Mouse (Mus musculus) heart, embryonic 10.5 days (tissue): ENCODE results near the gene Bdkrb1. TPM values are rescaled to one million over a fixed set of nuclear protein-coding genes. Genes with fewer than 3 reads are reported as not detected.

ENCODE experiments used
- polyA plus RNA-seq: library from polyadenylated mRNA; unstranded; fragments of >200 nt; fragmentation: Nextera tagmentation; extraction: Ambion mirVana; gene quantifications from 2 replicates; pipeline ENCODE4 v1.2.1, GENCODE M21; 2016

Bdkrb1 gene
- polyA plus RNA-seq, 1 experiment from 2014 or later: not detected

Other genes with a start within 250 kb of the Bdkrb1 start
- gene D430019H16Rik, start 149.2 kb upstream of the Bdkrb1 start, polyA plus RNA-seq: 0.36 and 1.1 TPM in 2 replicates
- gene Bdkrb2, start 39.9 kb upstream of the Bdkrb1 start, polyA plus RNA-seq: 1.4 and 2.4 TPM in 2 replicates
- gene Gskip, start 81.7 kb downstream of the Bdkrb1 start, polyA plus RNA-seq: 27.7 and 33.0 TPM in 2 replicates
- gene Atg2b, start 82.1 kb downstream of the Bdkrb1 start, polyA plus RNA-seq: 10.2 and 13.0 TPM in 2 replicates
- 0.64 and 0.92 TPM in 2 replicates for gene Ak7, start 102.9 kb downstream of the Bdkrb1 start, polyA plus RNA-seq
- gene Papola, start 181.6 kb downstream of the Bdkrb1 start, polyA plus RNA-seq: 205 and 222 TPM in 2 replicates